Mouse (Mus musculus) olfactory bulb, adult 2 months (tissue): ENCODE results near the gene Chrna9. TPM values are rescaled to one million over a fixed set of nuclear protein-coding genes. Genes with fewer than 3 reads are reported as not detected.
A peak's percentile ranks its signal among the peaks of the same experiment; 100 is the strongest.

ENCODE experiments used
- H3K27ac ChIP-seq: fragments of 200-500 bp; 2 replicates; pipeline ENCODE4 v1.5.1; 2012; ENCODE audit warnings: low read depth, low read length; ENCODE audit not compliant: insufficient read depth
- H3K4me1 ChIP-seq: fragments of 200-500 bp; 2 replicates; pipeline ENCODE4 v1.6.1; 2012; ENCODE audit warnings: low read length; ENCODE audit not compliant: control insufficient read depth, insufficient read depth
- H3K4me3 ChIP-seq: fragments of 200-500 bp; 2 replicates; pipeline ENCODE4 v1.5.1; 2012; ENCODE audit warnings: mild to moderate bottlenecking, low read depth, low read length, moderate library complexity; ENCODE audit not compliant: insufficient read depth
- CTCF ChIP-seq: fragments of 200-500 bp; IDR thresholded peaks from 2 replicates; pipeline ENCODE4 v1.5.1; 2012; ENCODE audit warnings: low read depth, mild to moderate bottlenecking, low read length, moderate library complexity; ENCODE audit not compliant: insufficient read depth
- POLR2A ChIP-seq: fragments of 200-500 bp; IDR thresholded peaks from 2 replicates; pipeline ENCODE4 v1.6.1; 2012; ENCODE audit warnings: mild to moderate bottlenecking, low read depth, low read length, moderate library complexity; ENCODE audit not compliant: insufficient read depth
- WGBS: fragments of 180-500 bp; shearing (Covaris S2); methylation state at CpG from one replicate; pipeline ENCODE4 v1.1.7; 2018; 5-methylcytosine and 5-hydroxymethylcytosine counted together
- polyA plus RNA-seq: library from polyadenylated mRNA; stranded (reverse); fragments of >200 nt; gene quantifications from 2 replicates; pipeline ENCODE4 v1.2.4, GENCODE M21; 2012; ENCODE audit warnings: low replicate concordance; ENCODE audit not compliant: missing spikeins, insufficient read depth, insufficient read length

The Chrna9 gene
- polyA plus RNA-seq, 1 experiment = 609 TPM

- no peak overlapping the region for H3K4me3 ChIP-seq
- peak overlapping the region; percentile 23; the same call in 1 of the 2 replicates for H3K27ac ChIP-seq
- TF ChIP-seq CTCF (no peak), POLR2A (no peak)
- H3K4me1 ChIP-seq = peaks cover 18% of the 10 kb centered on the region
- WGBS = 42% methylated on average over 18 of the region's 18 CpGs
Observed at GRCm38 (mm10) chr5:65950679-65951512, 16.2 kb downstream of the Chrna9 start.

- WGBS = 79% methylated on average over 4 of the region's 4 CpGs
- H3K27ac ChIP-seq = no peak overlapping the region
- H3K4me1 ChIP-seq = peaks cover 19% of the 10 kb centered on the region
- no peak for TF ChIP-seq POLR2A
- TF ChIP-seq CTCF = no peak
- no peak overlapping the region for H3K4me3 ChIP-seq
Observed at GRCm38 (mm10) chr5:65951513-65951909, 16.8 kb downstream of the Chrna9 start.

DNA sequence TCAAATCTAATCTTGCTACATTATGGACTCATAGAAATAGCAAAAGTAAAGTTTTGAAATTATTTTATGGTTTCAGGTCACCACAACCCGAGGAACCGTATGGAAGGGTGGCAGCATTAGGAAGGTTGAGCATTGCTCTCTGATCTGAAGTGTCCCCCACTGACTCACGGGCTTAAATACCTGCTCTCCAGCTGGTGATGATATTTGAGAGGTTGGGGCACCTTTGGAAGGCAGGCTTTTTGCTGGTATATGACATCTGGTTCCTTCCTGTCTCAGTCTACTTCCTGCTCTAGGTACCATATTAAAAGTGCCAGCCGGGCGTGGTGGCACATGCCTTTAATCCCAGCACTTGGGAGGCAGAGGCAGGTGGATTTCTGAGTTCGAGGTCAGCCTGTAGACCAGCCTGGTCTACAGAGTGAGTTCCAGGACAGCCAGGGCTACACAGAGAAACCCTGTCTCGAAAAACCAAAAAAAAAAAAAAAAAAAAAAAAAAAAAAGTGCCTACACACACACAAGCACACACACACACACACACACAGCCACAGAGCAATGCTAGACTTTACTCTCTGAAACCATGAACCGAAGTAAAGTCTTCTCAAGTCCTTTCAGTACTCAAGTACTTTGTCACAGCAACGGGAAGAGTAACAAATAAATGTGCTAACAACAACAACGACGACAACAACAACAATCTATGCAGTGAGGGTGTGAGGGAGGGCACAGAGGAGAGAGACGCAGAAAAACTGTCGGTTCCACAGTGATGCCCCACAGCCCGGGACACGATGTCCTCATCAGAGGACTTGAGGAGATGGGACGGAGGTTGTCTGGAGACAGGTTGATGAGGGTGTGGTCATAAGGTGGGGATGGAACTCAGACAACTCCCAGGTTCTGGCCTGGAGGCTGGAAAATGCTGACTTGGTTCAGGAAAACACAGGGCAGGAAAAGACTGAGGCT lies 19.7 kb downstream of the Chrna9 start:
- TF ChIP-seq POLR2A (no peak), CTCF (no peak)
- WGBS = 76% methylated on average over 16 of the region's 16 CpGs
- no peak overlapping the region for H3K4me3 ChIP-seq

DNA sequence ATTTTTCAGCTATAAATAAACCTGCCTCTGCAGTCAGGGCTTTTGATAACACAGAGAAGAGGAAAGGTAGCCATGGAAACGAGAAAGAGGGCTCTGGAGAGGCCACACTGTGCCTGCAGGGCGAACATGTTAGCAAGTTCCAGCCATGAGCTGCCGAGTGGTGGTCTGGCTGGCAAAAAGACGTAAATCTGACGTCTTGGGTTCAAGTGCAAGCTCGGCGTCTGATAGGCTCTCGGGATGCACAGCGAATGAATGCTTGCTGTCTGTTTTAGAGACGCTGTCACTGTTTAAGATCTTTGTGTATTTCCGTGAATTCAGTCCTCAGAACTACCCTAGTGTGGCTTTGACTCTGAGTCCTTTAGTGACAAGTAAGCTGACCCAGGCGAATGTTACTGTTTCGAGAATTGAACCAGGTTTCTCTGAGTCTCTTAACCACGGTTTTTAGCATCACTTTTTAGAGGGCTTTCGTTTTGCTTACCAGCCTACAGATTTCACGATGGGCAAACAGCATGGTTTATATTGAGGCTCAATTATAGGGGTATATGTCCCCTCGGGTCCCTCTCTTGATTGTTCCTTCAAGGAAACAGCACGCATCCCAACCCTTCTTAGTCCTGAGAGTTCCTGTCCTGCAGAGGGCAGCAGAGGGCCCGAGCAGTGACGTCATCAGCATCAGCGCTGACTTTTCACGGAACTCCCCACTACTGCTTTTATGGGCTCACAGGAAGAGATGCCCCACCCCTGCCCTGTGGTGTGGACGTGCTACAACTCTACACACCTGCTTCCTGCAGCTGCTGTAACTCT lies 20.8 kb downstream of the Chrna9 start:
- Histone ChIP-seq H3K4me1 (peaks cover 15% of the 10 kb centered on the region), H3K27ac (peak overlapping the region; percentile 94), H3K4me3 (peak overlapping the region; percentile 36)
- WGBS = 27% methylated on average over 23 of the region's 23 CpGs
- TF ChIP-seq POLR2A = no peak
- TF ChIP-seq CTCF = peak; percentile 72

More for the DNA sequence above, 19.7 kb downstream of the Chrna9 start:
- peak overlapping the region; percentile 94 for H3K27ac ChIP-seq
- H3K4me1 ChIP-seq = peaks cover 19% of the 10 kb centered on the region

- peak overlapping the region; percentile 36 for H3K4me3 ChIP-seq
- no peak for TF ChIP-seq CTCF
- TF ChIP-seq POLR2A = no peak
- WGBS = 77% methylated on average over 9 of the region's 9 CpGs
- 0 out of 2 replicates have a peak overlapping the region, but pooled peaks have one; percentile 94 for H3K27ac ChIP-seq
- H3K4me1 ChIP-seq = peaks cover 12% of the 10 kb centered on the region
Observed at GRCm38 (mm10) chr5:65956144-65957008, 21.7 kb downstream of the Chrna9 start.

DNA sequence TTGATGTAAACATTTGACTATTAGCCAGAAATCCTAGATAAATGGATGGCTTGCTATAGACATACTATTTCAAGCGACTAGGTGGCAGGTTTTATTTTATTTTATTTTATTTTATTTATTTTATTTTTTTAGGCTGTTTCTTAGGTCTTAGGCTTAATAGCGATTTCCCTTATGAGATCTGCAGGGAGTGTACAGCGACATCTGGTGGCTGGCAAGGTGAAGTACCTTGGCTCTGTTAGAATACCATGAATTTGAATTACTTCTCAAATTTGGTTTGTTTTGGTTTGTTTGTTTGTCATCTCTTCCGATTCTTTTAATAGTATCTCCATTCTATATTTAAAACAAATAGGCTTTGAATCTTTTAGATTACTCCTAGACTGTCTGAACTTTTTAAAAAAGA lies 23.9 kb downstream of the Chrna9 start:
- 2% methylated on average over 4 of the region's 4 CpGs for WGBS
- no peak for TF ChIP-seq CTCF
- TF ChIP-seq POLR2A = no peak
- H3K27ac ChIP-seq = no peak overlapping the region
- H3K4me3 ChIP-seq = no peak overlapping the region
- peaks cover 12% of the 10 kb centered on the region for H3K4me1 ChIP-seq

DNA sequence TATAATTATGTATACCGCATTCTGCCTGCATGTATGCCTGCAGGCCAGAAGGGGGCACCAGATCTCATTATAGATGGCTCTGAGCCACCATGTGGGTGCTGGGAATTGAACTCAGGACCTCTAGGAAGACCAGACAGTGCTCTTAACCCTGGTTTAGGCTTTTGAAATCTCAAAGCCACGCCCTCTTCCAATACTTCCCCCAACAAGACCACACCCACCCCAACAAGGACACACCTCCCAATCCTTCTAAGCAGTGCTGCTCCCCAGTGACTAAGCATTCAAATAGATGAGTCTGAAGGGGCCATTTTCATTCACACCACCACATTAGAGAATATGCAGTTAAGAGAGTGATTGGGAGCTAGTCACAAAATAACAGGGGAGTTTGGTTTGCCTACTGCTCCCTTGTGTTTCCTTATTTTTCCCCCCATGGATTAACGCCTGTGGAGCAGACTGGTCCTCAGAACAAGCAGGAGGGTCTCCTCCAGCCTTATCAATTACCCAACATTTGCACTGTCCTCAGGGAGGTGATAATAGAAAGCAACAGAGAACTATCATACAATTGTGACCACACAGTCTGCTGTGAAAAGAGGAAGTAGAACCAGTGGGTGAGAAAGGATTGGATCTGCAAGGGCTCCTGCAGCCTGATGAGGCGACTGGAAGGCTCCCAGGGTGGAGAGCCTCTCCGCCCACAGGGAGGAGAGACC lies 25.3 kb downstream of the Chrna9 start:
- no peak overlapping the region for H3K4me3 ChIP-seq
- peaks cover 7% of the 10 kb centered on the region for H3K4me1 ChIP-seq
- WGBS = 83% methylated on average over 5 of the region's 5 CpGs
- no peak overlapping the region for H3K27ac ChIP-seq
- no peak for TF ChIP-seq CTCF
- no peak for TF ChIP-seq POLR2A
